Mouse (Mus musculus): ENCODE results near the gene Glt1d1. TPM values are rescaled to one million over a fixed set of nuclear protein-coding genes. Genes with fewer than 3 reads are reported as not detected.
"Not testable (repeated sequence)": the region's sequence is repeated elsewhere in the genome, so short reads cannot be mapped to it uniquely, and the experiment has no call there.

Glt1d1 gene
- total and polyA plus RNA-seq, 2 experiments from 2014 or later: 1.3 to 9.6 TPM

GRCm38 (mm10) chr5:127730351-127730750 is 98.3 kb downstream of the Glt1d1 start:
- Histone ChIP-seq H3K9me3 (ENCODE audit: low read length) (no peaks in the 10 kb centered on the region), H3K36me3 (ENCODE audit: insufficient read depth, low read length) (no peaks in the 10 kb centered on the region), H3K4me3 (ENCODE audit: low read depth, low read length) (no peak overlapping the region), H3K27me3 (ENCODE audit: insufficient read depth, low read length) (no peaks in the 10 kb centered on the region), H3K4me2 (ENCODE audit: low read depth, low read length, poor library complexity, severe bottlenecking) (no peak overlapping the region), H3K9ac (replicated peaks; ENCODE audit: low read length, poor library complexity, severe bottlenecking) (no peak overlapping the region), H3K4me1 (ENCODE audit: insufficient read depth, low read length) (no peaks in the 10 kb centered on the region), H3K27ac (ENCODE audit: low read depth, low read length) (no peak overlapping the region)
- no peak for DNase-seq (ENCODE audit: low spot score)
- TF ChIP-seq CTCF (IDR thresholded peaks at IDR 0.05): no peak
- ATAC-seq (ENCODE audit: low FRiP score): no peak
- WGBS: 93% methylated on average over 2 of the region's 2 CpGs

GRCm38 (mm10) chr5:127741331-127741730 is 109.3 kb downstream of the Glt1d1 start:
- H3K9me3 ChIP-seq (ENCODE audit: low read length): no peaks in the 10 kb centered on the region
- H3K9ac ChIP-seq (replicated peaks; ENCODE audit: low read length, poor library complexity, severe bottlenecking): no peak overlapping the region
- ATAC-seq (ENCODE audit: low FRiP score) (no peak), DNase-seq (ENCODE audit: low spot score) (peak; percentile 64)
- H3K27ac ChIP-seq (ENCODE audit: low read depth, low read length): no peak overlapping the region
- WGBS: 76% methylated on average over 16 of the region's 16 CpGs
- H3K36me3 ChIP-seq (ENCODE audit: insufficient read depth, low read length): no peaks in the 10 kb centered on the region
- no peak overlapping the region for H3K4me3 ChIP-seq (ENCODE audit: low read depth, low read length)
- H3K27me3 ChIP-seq (ENCODE audit: insufficient read depth, low read length): no peaks in the 10 kb centered on the region
- TF ChIP-seq CTCF (IDR thresholded peaks at IDR 0.05): no peak
- H3K4me2 ChIP-seq (ENCODE audit: low read depth, low read length, poor library complexity, severe bottlenecking): no peak overlapping the region
- no peaks in the 10 kb centered on the region for H3K4me1 ChIP-seq (ENCODE audit: insufficient read depth, low read length)

- not testable (repeated sequence) for H3K9ac ChIP-seq (replicated peaks; ENCODE audit: low read length, poor library complexity, severe bottlenecking); H3K27me3 ChIP-seq (ENCODE audit: insufficient read depth, low read length); H3K9me3 ChIP-seq (ENCODE audit: low read length); H3K4me1 ChIP-seq (ENCODE audit: insufficient read depth, low read length); H3K4me2 ChIP-seq (ENCODE audit: low read depth, low read length, poor library complexity, severe bottlenecking); DNase-seq (ENCODE audit: low spot score); ATAC-seq (ENCODE audit: low FRiP score); H3K4me3 ChIP-seq (ENCODE audit: low read depth, low read length); H3K36me3 ChIP-seq (ENCODE audit: insufficient read depth, low read length); H3K27ac ChIP-seq (ENCODE audit: low read depth, low read length)
- 92% methylated on average over 3 of the region's 3 CpGs for WGBS
These were observed 117.5 kb downstream of the Glt1d1 start for GRCm38 (mm10) chr5:127749540-127749939.

- WGBS: 23% methylated on average over 20 of the region's 20 CpGs
- no peak for ATAC-seq (ENCODE audit: low FRiP score)
- 0 out of 2 replicates have a peak, but pooled peaks cover 7% of the 10 kb centered on the region for H3K4me1 ChIP-seq (ENCODE audit: insufficient read depth, low read length)
These were observed 119.4 kb downstream of the Glt1d1 start for GRCm38 (mm10) chr5:127751262-127751975.

GRCm38 (mm10) chr5:127755594-127755993 is 123.5 kb downstream of the Glt1d1 start:
- DNase-seq (ENCODE audit: low spot score): peak; percentile 59

More at GRCm38 (mm10) chr5:127751262-127751975, 119.4 kb downstream of the Glt1d1 start:
- peak; percentile 31 for TF ChIP-seq CTCF (IDR thresholded peaks at IDR 0.05)
- Histone ChIP-seq H3K27me3 (ENCODE audit: insufficient read depth, low read length) (no peaks in the 10 kb centered on the region), H3K36me3 (ENCODE audit: insufficient read depth, low read length) (no peaks in the 10 kb centered on the region), H3K9me3 (ENCODE audit: low read length) (no peaks in the 10 kb centered on the region), H3K4me2 (ENCODE audit: low read depth, low read length, poor library complexity, severe bottlenecking) (peak overlapping the region; percentile 29; the same call in 1 of the 2 replicates), H3K9ac (replicated peaks; ENCODE audit: low read length, poor library complexity, severe bottlenecking) (no peak overlapping the region), H3K4me3 (ENCODE audit: low read depth, low read length) (no peak overlapping the region), H3K27ac (ENCODE audit: low read depth, low read length) (no peak overlapping the region)
- DNase-seq (ENCODE audit: low spot score): peak; percentile 69

GRCm38 (mm10) chr5:127756011-127756410 is 123.9 kb downstream of the Glt1d1 start:
- ATAC-seq (ENCODE audit: low FRiP score): no peak

More at GRCm38 (mm10) chr5:127755594-127755993, 123.5 kb downstream of the Glt1d1 start:
- H3K4me1 ChIP-seq (ENCODE audit: insufficient read depth, low read length): 0 out of 2 replicates have a peak, but pooled peaks cover 7% of the 10 kb centered on the region
- H3K4me2 ChIP-seq (ENCODE audit: low read depth, low read length, poor library complexity, severe bottlenecking): no peak overlapping the region
- no peaks in the 10 kb centered on the region for H3K36me3 ChIP-seq (ENCODE audit: insufficient read depth, low read length)
- no peak overlapping the region for H3K4me3 ChIP-seq (ENCODE audit: low read depth, low read length)
- H3K9ac ChIP-seq (replicated peaks; ENCODE audit: low read length, poor library complexity, severe bottlenecking): 0 out of 2 replicates have a peak overlapping the region, but pooled peaks have one; percentile 8
- no peak for ATAC-seq (ENCODE audit: low FRiP score)
- no peaks in the 10 kb centered on the region for H3K27me3 ChIP-seq (ENCODE audit: insufficient read depth, low read length)
- no peak overlapping the region for H3K27ac ChIP-seq (ENCODE audit: low read depth, low read length)
- no peak for TF ChIP-seq CTCF (IDR thresholded peaks at IDR 0.05)
- H3K9me3 ChIP-seq (ENCODE audit: low read length): no peaks in the 10 kb centered on the region
- 51% methylated on average over 4 of the region's 4 CpGs for WGBS

More at GRCm38 (mm10) chr5:127756011-127756410, 123.9 kb downstream of the Glt1d1 start:
- peak; percentile 58 for DNase-seq (ENCODE audit: low spot score)
- H3K36me3 ChIP-seq (ENCODE audit: insufficient read depth, low read length): no peaks in the 10 kb centered on the region
- TF ChIP-seq CTCF (IDR thresholded peaks at IDR 0.05): no peak
- H3K9ac ChIP-seq (replicated peaks; ENCODE audit: low read length, poor library complexity, severe bottlenecking): 0 out of 2 replicates have a peak overlapping the region, but pooled peaks have one; percentile 8
- H3K4me3 ChIP-seq (ENCODE audit: low read depth, low read length): no peak overlapping the region
- no peak overlapping the region for H3K4me2 ChIP-seq (ENCODE audit: low read depth, low read length, poor library complexity, severe bottlenecking)
- H3K9me3 ChIP-seq (ENCODE audit: low read length): no peaks in the 10 kb centered on the region
- 78% methylated on average over 3 of the region's 3 CpGs for WGBS
- H3K27me3 ChIP-seq (ENCODE audit: insufficient read depth, low read length): no peaks in the 10 kb centered on the region
- H3K4me1 ChIP-seq (ENCODE audit: insufficient read depth, low read length): 0 out of 2 replicates have a peak, but pooled peaks cover 5% of the 10 kb centered on the region
- no peak overlapping the region for H3K27ac ChIP-seq (ENCODE audit: low read depth, low read length)

Data from midbrain, postnatal 0 days (tissue).